Mouse (Mus musculus) liver, embryonic 15.5 days (tissue): ENCODE data around the gene Synpr. TPM values are rescaled to one million over a fixed set of nuclear protein-coding genes. Genes with fewer than 3 reads are reported as not detected.

ENCODE experiments used
- ATAC-seq: fragments of 200-750 bp; cut with Nextera tagmentation; 2 replicates; pipeline ENCODE4 v1.8.0; 2017; ENCODE audit warnings: moderate number of reproducible peaks, mild to moderate bottlenecking, moderate library complexity; ENCODE audit not compliant: insufficient read depth
- H3K27ac ChIP-seq: fragments of 300-500 bp; sonication (generic); replicated peaks from 2 replicates; pipeline ENCODE4 v1.5.1; 2015; ENCODE audit warnings: mild to moderate bottlenecking, inconsistent platforms
- H3K27me3 ChIP-seq: fragments of 300-500 bp; sonication (generic); 2 replicates; pipeline ENCODE4 v1.6.1; 2015; ENCODE audit warnings: mild to moderate bottlenecking, inconsistent platforms
- H3K36me3 ChIP-seq: fragments of 300-500 bp; sonication (generic); replicated peaks from 2 replicates; pipeline ENCODE4 v1.6.1; 2015; ENCODE audit warnings: moderate library complexity, mild to moderate bottlenecking, inconsistent platforms
- H3K4me1 ChIP-seq: fragments of 300-500 bp; sonication (generic); replicated peaks from 2 replicates; pipeline ENCODE4 v1.6.1; 2015; ENCODE audit warnings: inconsistent platforms
- H3K4me2 ChIP-seq: fragments of 300-500 bp; sonication (generic); 2 replicates; pipeline ENCODE4 v1.6.1; 2015; ENCODE audit warnings: moderate library complexity, mild to moderate bottlenecking, inconsistent platforms
- H3K4me3 ChIP-seq: fragments of 300-500 bp; sonication (generic); replicated peaks from 2 replicates; pipeline ENCODE4 v1.5.1; 2015; ENCODE audit warnings: mild to moderate bottlenecking, inconsistent platforms
- H3K9ac ChIP-seq: fragments of 300-500 bp; sonication (generic); 2 replicates; pipeline ENCODE4 v1.6.1; 2015; ENCODE audit warnings: moderate library complexity, mild to moderate bottlenecking, inconsistent platforms
- H3K9me3 ChIP-seq: fragments of 300-500 bp; sonication (generic); replicated peaks from 2 replicates; pipeline ENCODE4 v1.6.1; 2016; ENCODE audit warnings: inconsistent platforms
- WGBS: fragments of 180-500 bp; shearing (Covaris S2); methylation state at CpG from one replicate; pipeline ENCODE4 v1.1.7; 2015; ENCODE audit warnings: mixed read lengths; ENCODE audit not compliant: insufficient replicate concordance; 5-methylcytosine and 5-hydroxymethylcytosine counted together
- polyA plus RNA-seq: library from polyadenylated mRNA; unstranded; fragments of >200 nt; fragmentation: Nextera tagmentation; extraction: Ambion mirVana; gene quantifications from 2 replicates; pipeline ENCODE4 v1.2.1, GENCODE M21; 2015

Synpr gene
- polyA plus RNA-seq, 1 experiment from 2014 or later: 0.05 TPM

- H3K9ac ChIP-seq: no peak overlapping the region
- ATAC-seq: no peak
- no peak overlapping the region for H3K4me2 ChIP-seq
- H3K27ac ChIP-seq: no peak overlapping the region
- no peak overlapping the region for H3K4me3 ChIP-seq
- H3K36me3 ChIP-seq: no peaks in the 10 kb centered on the region
- H3K9me3 ChIP-seq: no peaks in the 10 kb centered on the region
- no peaks in the 10 kb centered on the region for H3K4me1 ChIP-seq
- 44% methylated on average over 2 of the region's 2 CpGs for WGBS
- H3K27me3 ChIP-seq: no peaks in the 10 kb centered on the region
These were observed 336.0 kb downstream of the Synpr start for GRCm38 (mm10) chr14:13620531-13620930.

- ATAC-seq: no peak
- no peaks in the 10 kb centered on the region for H3K36me3 ChIP-seq
- H3K27ac ChIP-seq: no peak overlapping the region
- H3K4me2 ChIP-seq: no peak overlapping the region
- no peaks in the 10 kb centered on the region for H3K27me3 ChIP-seq
- 63% methylated on average over 1 of the region's 1 CpGs for WGBS
- no peak overlapping the region for H3K4me3 ChIP-seq
- H3K9ac ChIP-seq: no peak overlapping the region
- no peaks in the 10 kb centered on the region for H3K4me1 ChIP-seq
- no peaks in the 10 kb centered on the region for H3K9me3 ChIP-seq
These were observed 365.3 kb downstream of the Synpr start for GRCm38 (mm10) chr14:13649865-13650264.

GRCm38 (mm10) chr14:13651039-13651438, 366.5 kb downstream of the Synpr start:
- no peak overlapping the region for H3K27ac ChIP-seq
- no peak overlapping the region for H3K4me2 ChIP-seq
- H3K4me1 ChIP-seq: no peaks in the 10 kb centered on the region
- H3K36me3 ChIP-seq: no peaks in the 10 kb centered on the region
- H3K27me3 ChIP-seq: no peaks in the 10 kb centered on the region
- H3K4me3 ChIP-seq: no peak overlapping the region
- no peak for ATAC-seq
- 34% methylated on average over 1 of the region's 1 CpGs for WGBS
- H3K9ac ChIP-seq: no peak overlapping the region
- H3K9me3 ChIP-seq: no peaks in the 10 kb centered on the region

- no peak overlapping the region for H3K9ac ChIP-seq
- 58% methylated on average over 2 of the region's 2 CpGs for WGBS
- no peaks in the 10 kb centered on the region for H3K36me3 ChIP-seq
- no peak for ATAC-seq
- no peaks in the 10 kb centered on the region for H3K4me1 ChIP-seq
- H3K4me3 ChIP-seq: no peak overlapping the region
- H3K27me3 ChIP-seq: no peaks in the 10 kb centered on the region
- no peak overlapping the region for H3K4me2 ChIP-seq
- H3K9me3 ChIP-seq: no peaks in the 10 kb centered on the region
- no peak overlapping the region for H3K27ac ChIP-seq
These were observed 367.1 kb downstream of the Synpr start for GRCm38 (mm10) chr14:13651541-13652298.
